Mouse (Mus musculus) cerebellum, adult 9-10 months (tissue): ENCODE measurements at regions not wholly inside any gene's neighbourhood (a gene's known extent, or its start where the extent isn't known, plus 50 kb on each side); places are given as distances from the start of the nearest gene placed in this dataset.

Source experiments
- DNase-seq: peaks from one replicate; pipeline ENCODE4 v3.0.0; 2022

DNA sequence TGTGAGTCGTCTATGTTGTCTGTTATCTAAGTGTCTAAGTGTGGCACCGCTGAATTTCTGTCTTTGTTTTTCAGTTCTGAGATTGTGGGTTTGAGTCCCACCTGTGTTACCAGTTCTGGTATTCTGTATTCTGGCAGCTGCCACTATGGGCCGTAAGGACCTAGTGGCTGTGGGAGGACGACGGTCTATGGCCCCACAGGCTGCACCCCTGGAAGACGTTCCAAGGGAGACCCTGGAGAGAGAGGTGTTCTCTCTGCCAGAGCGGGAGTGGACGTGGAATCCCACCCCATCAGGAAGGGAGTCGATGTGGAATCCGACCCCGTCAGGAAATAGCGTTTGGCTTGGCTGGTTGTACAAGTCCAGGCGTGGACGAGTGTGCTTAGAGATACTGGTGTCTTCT is 53.2 kb upstream of the Btbd35f2 start:
- peak; percentile 0 for DNase-seq
